ENCODE assay signal across 8 mouse cellular contexts in the genomic region with DNA sequence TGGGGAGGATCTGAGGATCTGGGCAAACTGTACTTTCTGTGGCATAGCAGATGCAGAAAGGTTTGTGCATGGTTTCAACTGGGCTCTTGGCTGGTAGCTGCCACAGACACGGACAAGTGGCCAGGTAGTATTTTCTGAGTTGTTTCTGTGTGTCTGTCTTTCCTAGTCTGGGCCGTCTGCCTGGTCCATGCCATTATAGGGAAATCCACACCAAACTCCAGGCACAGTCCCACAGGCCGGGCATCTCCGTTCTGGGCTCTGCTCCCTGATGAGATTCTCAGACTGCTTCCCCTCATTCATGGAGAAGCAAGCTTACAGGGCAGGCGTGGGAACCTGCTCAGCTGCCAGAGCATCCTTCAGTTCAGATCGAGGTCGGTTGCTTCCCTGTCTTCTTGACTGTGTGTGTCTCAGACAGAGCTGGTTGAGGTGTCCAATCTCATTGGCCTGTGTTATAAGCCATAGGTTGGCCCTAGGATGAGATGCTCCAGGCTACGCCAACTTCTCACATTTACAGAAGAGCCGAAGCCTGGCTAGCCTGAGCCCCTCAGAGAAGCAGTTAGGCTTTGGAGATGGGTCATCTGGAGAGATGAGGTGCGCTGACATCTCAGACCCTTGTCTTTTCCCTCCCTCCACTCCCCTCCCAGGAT. TPM values are rescaled to one million over a fixed set of nuclear protein-coding genes. Genes with fewer than 3 reads are reported as not detected.
A peak's percentile ranks its signal among the peaks of the same experiment; 100 is the strongest.
DNase-seq lines count a peak whose midpoint lies in the region; ATAC-seq and TF ChIP-seq lines count a peak whose summit lies in the region.

A gene (plus strand): TSS at position 51 of the 647 bp plus-strand sequence.

- 67% methylated on average over 10 of the region's 10 CpGs for WGBS in liver, adult 2 months
- WGBS in heart, embryonic 11.5 days (ENCODE audit: insufficient replicate concordance) = 40% methylated on average over 10 of the region's 10 CpGs
- WGBS in neural tube, embryonic 12.5 days = 52% methylated on average over 10 of the region's 10 CpGs

- H3K4me1 ChIP-seq in liver, adult 2 months (ENCODE audit: control insufficient read depth, insufficient read depth, low read length) = peaks cover 4% of the 10 kb centered on the region
- peaks cover 3% of the 10 kb centered on the region; the same call in 1 of the 2 replicates for H3K4me1 ChIP-seq in brown adipose tissue, adult 24 weeks (ENCODE audit: control insufficient read depth, insufficient read depth, insufficient read length, low read length)
- peaks cover 32% of the 10 kb centered on the region for H3K4me1 ChIP-seq in heart, embryonic 11.5 days (ENCODE audit: control insufficient read depth, insufficient read depth, low read length)
- peaks cover 17% of the 10 kb centered on the region for H3K4me1 ChIP-seq in neural tube, embryonic 12.5 days

- no peak within 1 kb of the TSS for H3K27ac ChIP-seq in liver, adult 2 months (replicated peaks; ENCODE audit: insufficient read depth, low read depth, low read length)
- H3K27ac ChIP-seq in brown adipose tissue, adult 24 weeks (replicated peaks; ENCODE audit: low read depth, low read length) = 0 out of 2 replicates have a peak within 1 kb of the TSS, but pooled peaks have one; percentile 31
- H3K27ac ChIP-seq in heart, embryonic 11.5 days (ENCODE audit: low read depth, low read length) = peak within 1 kb of the TSS; percentile 29; the same call in 1 of the 2 replicates
- no peak within 1 kb of the TSS for H3K27ac ChIP-seq in neural tube, embryonic 12.5 days

- H3K9me3 ChIP-seq in heart, embryonic 11.5 days (replicated peaks; ENCODE audit: control insufficient read depth, low read length) = no peaks in the 10 kb centered on the region
- no peaks in the 10 kb centered on the region for H3K9me3 ChIP-seq in neural tube, embryonic 12.5 days

- no peak for DNase-seq in liver, adult 2 months (ENCODE audit: extremely low read depth, low read depth, low spot score)
- DNase-seq in liver = no peak
- no peak for DNase-seq in left cerebral cortex, postnatal 14 days (ENCODE audit: low spot score in 2 of 2)
- no peak for DNase-seq in urinary bladder, postnatal 4 days (ENCODE audit: low spot score in 2 of 2)
- DNase-seq in kidney, postnatal 14 days = no peak

- ATAC-seq in heart, embryonic 11.5 days (replicated peaks; ENCODE audit: insufficient number of reproducible peaks, low FRiP score, low TSS enrichment) = no peak; the same call in 1 of the 2 replicates
- ATAC-seq in neural tube, embryonic 12.5 days (ENCODE audit: low FRiP score, low read depth) = no peak

- TF ChIP-seq CTCF in liver, adult 2 months (IDR thresholded peaks at IDR 0.05; ENCODE audit: low read depth, low read length) = no peak

- peak within 1 kb of the TSS; percentile 97 for H3K4me2 ChIP-seq in heart, embryonic 11.5 days
- peak within 1 kb of the TSS; percentile 99 for H3K4me2 ChIP-seq in neural tube, embryonic 12.5 days (replicated peaks)

- no peak for TF ChIP-seq POLR2A in liver, adult 2 months (IDR thresholded peaks at IDR 0.05; ENCODE audit: extremely low read depth, insufficient read depth, low read length)

- no peaks in the 10 kb centered on the region for H3K27me3 ChIP-seq in liver, adult 2 months (ENCODE audit: control insufficient read depth, insufficient read depth, low read length)
- peaks cover 8% of the 10 kb centered on the region for H3K27me3 ChIP-seq in heart, embryonic 11.5 days (ENCODE audit: control insufficient read depth, insufficient read depth, low read length)
- H3K27me3 ChIP-seq in neural tube, embryonic 12.5 days (replicated peaks) = peaks cover 7% of the 10 kb centered on the region; the same call in 1 of the 2 replicates

- H3K79me2 ChIP-seq in liver, adult 2 months (ENCODE audit: control insufficient read depth, insufficient read depth, low read length) = no peaks in the 10 kb centered on the region

- intact Hi-C loops in left cerebral cortex, postnatal 14 days (cut with DNase I) = no loop called here

- peak within 1 kb of the TSS; percentile 88 for H3K9ac ChIP-seq in liver, adult 2 months (ENCODE audit: low read depth, low read length)
- H3K9ac ChIP-seq in heart, embryonic 11.5 days (ENCODE audit: low read depth, low read length) = peak within 1 kb of the TSS; percentile 79
- H3K9ac ChIP-seq in neural tube, embryonic 12.5 days = peak within 1 kb of the TSS; percentile 71

- H3K4me3 ChIP-seq in liver, adult 2 months (ENCODE audit: insufficient read depth, low read depth, low read length) = peak within 1 kb of the TSS; percentile 91
- H3K4me3 ChIP-seq in brown adipose tissue, adult 24 weeks (ENCODE audit: insufficient read depth, low read depth, low read length) = peak within 1 kb of the TSS; percentile 80
- H3K4me3 ChIP-seq in heart, embryonic 11.5 days (ENCODE audit: low read depth, low read length) = peak within 1 kb of the TSS; percentile 73
- H3K4me3 ChIP-seq in neural tube, embryonic 12.5 days = peak within 1 kb of the TSS; percentile 61

- H3K36me3 ChIP-seq in liver, adult 2 months (ENCODE audit: control insufficient read depth, insufficient read depth, low read length) = no peaks in the 10 kb centered on the region
- H3K36me3 ChIP-seq in heart, embryonic 11.5 days (ENCODE audit: control insufficient read depth, insufficient read depth, low read length) = no peaks in the 10 kb centered on the region
- no peaks in the 10 kb centered on the region for H3K36me3 ChIP-seq in neural tube, embryonic 12.5 days

RNA-seq across cellular contexts. Expression of the gene that starts here (rescaled TPM):
- 4.4 and 5.5 TPM in 2 replicates for total RNA-seq in liver, adult 2 months (2014; rRNA removed)
- 2.9 and 3.7 TPM in 2 replicates for polyA plus RNA-seq in liver, adult 2 months (2012; rRNA removed)
- polyA plus RNA-seq in brown adipose tissue, adult 24 weeks (2012; ENCODE audit: insufficient read depth, insufficient read length, missing spikeins) = 3.6 and 5.6 TPM in 2 replicates
- polyA plus RNA-seq in heart, embryonic 11.5 days (2014; fragmentation: Nextera tagmentation; extraction: Ambion mirVana) = 51.6 and 61.3 TPM in 2 replicates
- total RNA-seq in left cerebral cortex, postnatal 14 days (2021) = 10 to 100 TPM; 16.6 to 18.3 TPM
- 15.2 and 17.3 TPM in 2 replicates for polyA plus RNA-seq in neural tube, embryonic 12.5 days (2016; fragmentation: Nextera tagmentation; extraction: Ambion mirVana)

Comparison
In these comparisons a context has a peak if more than half of its experiments do, and no peak if none do; other contexts are left out.
1. H3K27ac ChIP-seq: peak in brown adipose tissue, adult 24 weeks (single experiment) and heart, embryonic 11.5 days (single experiment); none in liver, adult 2 months (single experiment) and neural tube, embryonic 12.5 days (single experiment).
2. Peak in every context shown above with its lines, with median percentiles within 50 percentile points of each other: H3K4me3 ChIP-seq and H3K9ac ChIP-seq.